Mouse (Mus musculus) forebrain, embryonic 15.5 days (tissue): Measurements from ENCODE around the gene Psmb4. TPM values are rescaled to one million over a fixed set of nuclear protein-coding genes. Genes with fewer than 3 reads are reported as not detected.

Source experiments
- ATAC-seq: fragments of 200-750 bp; cut with Nextera tagmentation; replicated peaks from 2 replicates; pipeline ENCODE4 v1.8.0; 2017; ENCODE audit warnings: mild to moderate bottlenecking, moderate TSS enrichment, moderate library complexity
- H3K27ac ChIP-seq: fragments of 300-500 bp; sonication (generic); replicated peaks from 2 replicates; pipeline ENCODE4 v1.5.1; 2015; ENCODE audit warnings: mild to moderate bottlenecking, inconsistent platforms
- H3K27me3 ChIP-seq: fragments of 300-500 bp; sonication (generic); 2 replicates; pipeline ENCODE4 v1.6.1; 2015; ENCODE audit warnings: inconsistent platforms
- H3K36me3 ChIP-seq: fragments of 300-500 bp; sonication (generic); 2 replicates; pipeline ENCODE4 v1.6.1; 2015; ENCODE audit warnings: mild to moderate bottlenecking, inconsistent platforms
- H3K4me1 ChIP-seq: fragments of 300-500 bp; sonication (generic); 2 replicates; pipeline ENCODE4 v1.6.1; 2015; ENCODE audit warnings: inconsistent platforms
- H3K4me2 ChIP-seq: fragments of 300-500 bp; sonication (generic); replicated peaks from 2 replicates; pipeline ENCODE4 v1.6.1; 2015; ENCODE audit warnings: mild to moderate bottlenecking, inconsistent platforms
- H3K4me3 ChIP-seq: fragments of 300-500 bp; sonication (generic); 2 replicates; pipeline ENCODE4 v1.5.1; 2015; ENCODE audit warnings: mild to moderate bottlenecking, inconsistent platforms
- H3K9ac ChIP-seq: fragments of 300-500 bp; sonication (generic); replicated peaks from 2 replicates; pipeline ENCODE4 v1.6.1; 2015; ENCODE audit warnings: mild to moderate bottlenecking, inconsistent platforms
- H3K9me3 ChIP-seq: fragments of 300-500 bp; sonication (generic); 2 replicates; pipeline ENCODE4 v1.6.1; 2016; ENCODE audit warnings: inconsistent platforms
- WGBS: fragments of 180-500 bp; shearing (Covaris S2); methylation state at CpG from one replicate; pipeline ENCODE4 v1.1.7; 2015; ENCODE audit warnings: mixed read lengths; 5-methylcytosine and 5-hydroxymethylcytosine counted together
- polyA plus RNA-seq: library from polyadenylated mRNA; unstranded; fragments of >200 nt; fragmentation: Nextera tagmentation; extraction: Ambion mirVana; gene quantifications from 2 replicates; pipeline ENCODE4 v1.2.1, GENCODE M21; 2015

The Psmb4 gene
- polyA plus RNA-seq, 1 experiment from 2014 or later, result 380 TPM

GRCm38 (mm10) chr3:94888595-94888994 lies 1.8 kb upstream of the Psmb4 start:
- Histone ChIP-seq H3K9me3 (no peaks in the 10 kb centered on the region), H3K9ac (no peak overlapping the region), H3K4me3 (no peak overlapping the region), H3K27ac (no peak overlapping the region), H3K4me2 (no peak overlapping the region), H3K4me1 (peaks cover 19% of the 10 kb centered on the region), H3K36me3 (peaks cover 15% of the 10 kb centered on the region), H3K27me3 (no peaks in the 10 kb centered on the region)
- ATAC-seq, result no peak

DNA sequence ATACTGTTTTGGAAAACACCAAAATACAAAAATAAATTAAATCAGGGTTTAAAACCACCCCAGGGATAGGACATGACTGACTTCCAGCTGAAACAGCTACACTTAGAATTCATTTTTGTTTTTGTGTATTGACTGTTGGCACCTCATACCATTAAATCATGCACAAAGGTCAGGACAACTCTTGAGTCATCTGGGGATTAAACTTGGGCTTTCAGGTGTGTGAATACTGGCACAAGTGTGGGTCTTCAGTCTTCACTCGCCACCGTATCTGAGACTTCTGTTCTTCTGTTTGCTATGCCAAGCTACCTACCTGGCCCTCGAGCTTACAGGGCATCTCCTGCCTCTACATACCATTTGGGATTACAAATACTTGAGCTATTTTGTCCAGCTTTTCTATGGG lies 4.2 kb downstream of the Psmb4 start:
- peaks cover 19% of the 10 kb centered on the region for H3K4me1 ChIP-seq
- H3K36me3 ChIP-seq, result peaks cover 69% of the 10 kb centered on the region
- H3K27ac ChIP-seq, result no peak overlapping the region
- H3K27me3 ChIP-seq, result no peaks in the 10 kb centered on the region
- no peak for ATAC-seq
- H3K9ac ChIP-seq, result no peak overlapping the region
- H3K9me3 ChIP-seq, result no peaks in the 10 kb centered on the region
- WGBS, result 90% methylated on average over 3 of the region's 3 CpGs
- no peak overlapping the region for H3K4me3 ChIP-seq
- H3K4me2 ChIP-seq, result no peak overlapping the region

DNA sequence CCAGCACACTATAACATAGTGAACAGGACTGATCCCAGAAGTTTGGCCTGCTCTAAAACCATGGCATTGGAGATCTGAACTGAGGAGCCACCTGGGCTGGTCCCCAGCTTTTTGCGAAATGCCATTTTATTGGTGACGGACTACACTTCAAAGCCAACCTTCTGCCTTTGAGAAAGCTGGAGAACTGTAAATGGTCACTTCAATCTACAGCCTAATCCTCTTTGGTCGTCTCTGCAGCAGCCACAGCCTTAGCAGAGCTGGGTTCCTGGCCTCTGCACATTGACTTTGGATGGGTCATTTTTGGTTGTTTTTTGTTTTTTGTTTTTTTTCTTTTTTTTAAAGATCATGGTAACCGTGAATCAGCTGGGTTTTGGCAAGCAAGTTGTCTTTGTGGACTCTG lies 4.9 kb downstream of the Psmb4 start:
- peaks cover 13% of the 10 kb centered on the region for H3K4me1 ChIP-seq
- H3K36me3 ChIP-seq, result peaks cover 77% of the 10 kb centered on the region
- ATAC-seq, result no peak
- H3K9ac ChIP-seq, result no peak overlapping the region
- H3K27ac ChIP-seq, result no peak overlapping the region
- no peaks in the 10 kb centered on the region for H3K27me3 ChIP-seq
- no peaks in the 10 kb centered on the region for H3K9me3 ChIP-seq
- no peak overlapping the region for H3K4me3 ChIP-seq
- no peak overlapping the region for H3K4me2 ChIP-seq
- 68% methylated on average over 4 of the region's 4 CpGs for WGBS

DNA sequence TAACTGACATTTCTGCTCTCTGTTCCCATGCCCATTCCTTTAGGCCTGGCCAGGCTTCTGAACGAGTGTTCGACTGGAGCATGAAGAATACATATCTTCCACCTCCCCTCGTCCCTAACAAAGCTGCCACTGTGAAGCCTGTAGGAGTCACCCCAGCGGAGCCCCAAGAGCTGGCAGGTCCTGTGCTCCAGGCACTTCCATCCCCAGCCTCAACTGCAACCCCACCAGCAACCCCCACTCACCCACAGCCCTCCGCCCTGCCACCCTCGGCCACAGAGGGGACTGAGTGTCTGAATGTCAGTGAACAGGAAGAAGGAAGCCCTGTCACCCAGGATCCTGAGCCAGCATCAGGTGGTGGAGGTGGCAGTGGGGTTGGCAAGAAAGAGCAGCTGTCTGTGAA lies 8.1 kb downstream of the Psmb4 start:
- Histone ChIP-seq H3K4me2 (no peak overlapping the region), H3K27ac (no peak overlapping the region), H3K27me3 (no peaks in the 10 kb centered on the region), H3K9me3 (no peaks in the 10 kb centered on the region), H3K36me3 (peaks cover 94% of the 10 kb centered on the region), H3K4me3 (no peak overlapping the region), H3K4me1 (no peaks in the 10 kb centered on the region), H3K9ac (no peak overlapping the region)
- no peak for ATAC-seq
- 91% methylated on average over 6 of the region's 6 CpGs for WGBS

DNA sequence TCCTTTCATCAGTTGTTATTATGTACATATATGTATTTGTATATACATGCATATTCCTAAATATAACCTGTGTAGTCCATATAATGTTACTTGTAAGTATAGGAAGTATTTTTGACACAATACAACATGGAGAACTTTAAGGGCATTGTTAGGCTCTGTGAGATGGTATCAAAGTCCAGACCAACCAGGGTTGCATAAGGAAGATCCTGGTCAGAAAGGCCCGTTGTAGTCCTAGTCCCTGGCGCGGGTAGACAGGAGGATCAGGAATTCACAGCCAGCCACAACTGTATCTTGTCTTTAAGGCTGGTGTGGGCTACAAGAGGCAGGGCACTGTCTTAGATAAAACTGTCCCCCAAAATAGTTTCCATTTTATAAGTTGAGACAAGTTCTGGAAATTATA lies 17.8 kb downstream of the Psmb4 start:
- Histone ChIP-seq H3K9ac (no peak overlapping the region), H3K4me3 (no peak overlapping the region), H3K4me1 (no peaks in the 10 kb centered on the region), H3K27me3 (no peaks in the 10 kb centered on the region), H3K36me3 (peaks cover 79% of the 10 kb centered on the region), H3K4me2 (no peak overlapping the region), H3K9me3 (no peaks in the 10 kb centered on the region), H3K27ac (no peak overlapping the region)
- 96% methylated on average over 3 of the region's 3 CpGs for WGBS
- no peak for ATAC-seq

DNA sequence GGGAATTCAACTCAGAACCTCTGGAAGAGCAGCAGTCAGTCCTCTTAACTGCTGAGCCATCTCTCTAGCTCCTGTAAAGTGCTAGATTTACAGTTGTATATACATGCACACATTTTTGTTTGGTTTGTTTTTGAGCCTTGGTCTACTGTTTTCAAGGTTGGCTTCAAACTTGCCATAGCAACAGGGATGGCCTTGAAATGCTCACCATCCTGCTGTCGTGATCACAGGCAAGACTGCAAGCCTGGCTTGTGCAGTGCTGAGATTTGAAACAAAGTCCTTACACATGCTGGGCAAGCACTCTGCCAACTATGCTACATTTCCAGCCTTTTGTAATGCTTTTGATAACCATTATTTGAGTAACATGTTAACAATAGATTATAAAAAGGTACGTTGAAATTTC lies 27.3 kb downstream of the Psmb4 start:
- no peaks in the 10 kb centered on the region for H3K4me1 ChIP-seq
- H3K36me3 ChIP-seq, result peaks cover 70% of the 10 kb centered on the region
- WGBS, result 75% methylated on average over 2 of the region's 2 CpGs
- ATAC-seq, result no peak
- no peak overlapping the region for H3K4me2 ChIP-seq
- H3K27me3 ChIP-seq, result no peaks in the 10 kb centered on the region
- H3K27ac ChIP-seq, result no peak overlapping the region
- H3K9me3 ChIP-seq, result no peaks in the 10 kb centered on the region
- H3K4me3 ChIP-seq, result no peak overlapping the region
- no peak overlapping the region for H3K9ac ChIP-seq

DNA sequence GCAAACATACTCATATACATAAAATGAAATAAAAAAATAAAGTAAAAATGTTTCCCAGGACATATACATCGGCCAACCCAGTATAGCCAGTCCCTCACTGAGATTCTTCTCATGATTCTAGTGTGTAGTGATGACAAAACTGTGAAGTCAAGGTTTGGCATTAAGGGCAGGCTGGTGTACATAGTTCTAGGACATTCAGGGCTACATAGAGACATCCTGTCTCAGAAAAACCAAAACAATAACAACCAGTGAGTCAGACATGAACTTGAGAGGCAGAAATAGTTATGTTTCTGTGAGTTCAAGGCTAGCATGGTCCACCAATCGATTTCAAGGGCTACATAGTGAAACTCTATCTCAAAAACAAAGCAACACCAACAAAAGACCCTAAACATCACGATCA lies 34.5 kb downstream of the Psmb4 start:
- no peak overlapping the region for H3K9ac ChIP-seq
- H3K9me3 ChIP-seq, result no peaks in the 10 kb centered on the region
- no peak for ATAC-seq
- WGBS, result 85% methylated on average over 3 of the region's 3 CpGs
- H3K36me3 ChIP-seq, result peaks cover 30% of the 10 kb centered on the region
- H3K4me3 ChIP-seq, result no peak overlapping the region
- no peaks in the 10 kb centered on the region for H3K27me3 ChIP-seq
- H3K27ac ChIP-seq, result no peak overlapping the region
- no peak overlapping the region for H3K4me2 ChIP-seq
- H3K4me1 ChIP-seq, result peaks cover 5% of the 10 kb centered on the region; the same call in 1 of the 2 replicates

DNA sequence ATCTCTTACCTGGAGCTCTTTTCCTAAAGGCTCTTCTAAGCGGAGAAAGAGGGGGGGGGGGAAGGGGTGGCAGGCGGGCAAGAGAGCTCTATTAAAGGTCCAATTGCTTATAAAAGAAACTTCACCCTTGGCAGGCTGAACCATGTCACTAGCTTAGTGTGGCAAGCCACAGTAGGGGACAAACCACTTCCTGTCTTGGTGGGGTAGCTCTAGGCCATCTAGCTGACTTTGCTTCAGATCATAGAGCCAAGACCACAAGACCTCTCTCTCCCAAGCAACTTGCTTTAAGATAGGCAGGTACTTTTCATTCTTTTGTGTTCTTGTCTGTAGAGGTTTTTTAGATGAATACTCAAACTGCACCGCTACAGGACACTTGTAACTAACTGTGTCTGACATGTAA lies 35.0 kb downstream of the Psmb4 start:
- H3K27me3 ChIP-seq, result no peaks in the 10 kb centered on the region
- 77% methylated on average over 3 of the region's 3 CpGs for WGBS
- peaks cover 25% of the 10 kb centered on the region for H3K36me3 ChIP-seq
- ATAC-seq, result no peak
- H3K9ac ChIP-seq, result no peak overlapping the region
- no peak overlapping the region for H3K4me2 ChIP-seq
- peaks cover 9% of the 10 kb centered on the region; the same call in 1 of the 2 replicates for H3K4me1 ChIP-seq
- no peak overlapping the region for H3K4me3 ChIP-seq
- H3K9me3 ChIP-seq, result no peaks in the 10 kb centered on the region
- no peak overlapping the region for H3K27ac ChIP-seq

- H3K4me2 ChIP-seq, result no peak overlapping the region
- no peak overlapping the region for H3K27ac ChIP-seq
- WGBS, result 10% methylated on average over 1 of the region's 1 CpGs
- peaks cover 14% of the 10 kb centered on the region for H3K4me1 ChIP-seq
- 0 out of 2 replicates have a peak, but pooled peaks have one; percentile 38 for ATAC-seq
- no peaks in the 10 kb centered on the region for H3K27me3 ChIP-seq
- no peak overlapping the region for H3K4me3 ChIP-seq
- H3K9ac ChIP-seq, result no peak overlapping the region
- H3K9me3 ChIP-seq, result no peaks in the 10 kb centered on the region
- peaks cover 6% of the 10 kb centered on the region for H3K36me3 ChIP-seq
These were observed 37.4 kb downstream of the Psmb4 start for GRCm38 (mm10) chr3:94849338-94849737.

GRCm38 (mm10) chr3:94847382-94847781 lies 39.4 kb downstream of the Psmb4 start:
- no peaks in the 10 kb centered on the region for H3K9me3 ChIP-seq
- H3K27ac ChIP-seq, result peak overlapping the region; percentile 23
- ATAC-seq, result no peak
- H3K4me1 ChIP-seq, result peaks cover 14% of the 10 kb centered on the region
- no peak overlapping the region for H3K4me3 ChIP-seq
- no peak overlapping the region for H3K4me2 ChIP-seq
- H3K9ac ChIP-seq, result no peak overlapping the region
- H3K36me3 ChIP-seq, result no peaks in the 10 kb centered on the region
- WGBS, result 90% methylated on average over 2 of the region's 2 CpGs
- H3K27me3 ChIP-seq, result no peaks in the 10 kb centered on the region

GRCm38 (mm10) chr3:94839101-94839500 lies 47.7 kb downstream of the Psmb4 start:
- Histone ChIP-seq H3K4me1 (peaks cover 34% of the 10 kb centered on the region), H3K4me2 (peak overlapping the region; percentile 84), H3K9ac (peak overlapping the region; percentile 97), H3K4me3 (peak overlapping the region; percentile 80), H3K9me3 (no peaks in the 10 kb centered on the region), H3K27me3 (no peaks in the 10 kb centered on the region), H3K36me3 (no peaks in the 10 kb centered on the region), H3K27ac (peak overlapping the region; percentile 100)
- no peak for ATAC-seq
- 68% methylated on average over 5 of the region's 5 CpGs for WGBS

DNA sequence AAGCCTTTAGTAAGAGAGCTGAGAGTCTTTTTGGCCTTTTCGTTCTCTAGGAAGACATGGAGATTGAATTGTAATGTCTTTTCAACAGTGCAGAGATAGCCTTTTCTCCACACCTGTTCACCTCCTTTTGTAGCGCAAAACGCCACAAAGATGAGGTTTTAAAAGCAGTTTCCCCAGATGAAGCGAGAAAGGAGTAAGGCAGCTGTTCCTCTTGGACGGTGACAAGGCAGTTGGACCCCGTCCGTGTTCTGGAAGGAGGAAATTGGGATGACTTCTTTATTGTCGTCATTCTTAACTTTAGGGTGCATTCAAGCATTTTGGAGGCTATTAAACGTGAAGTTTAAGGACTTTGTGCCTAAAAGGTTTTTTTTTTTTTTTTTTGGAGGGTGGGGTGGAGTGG lies 48.1 kb downstream of the Psmb4 start:
- Histone ChIP-seq H3K27ac (peak overlapping the region; percentile 100), H3K27me3 (no peaks in the 10 kb centered on the region), H3K4me3 (peak overlapping the region; percentile 80), H3K4me1 (peaks cover 34% of the 10 kb centered on the region), H3K36me3 (no peaks in the 10 kb centered on the region), H3K9me3 (no peaks in the 10 kb centered on the region), H3K9ac (peak overlapping the region; percentile 97), H3K4me2 (peak overlapping the region; percentile 84)
- WGBS, result 7% methylated on average over 9 of the region's 9 CpGs
- ATAC-seq, result no peak

GRCm38 (mm10) chr3:94837959-94838496 lies 48.7 kb downstream of the Psmb4 start:
- peak overlapping the region; percentile 80 for H3K4me3 ChIP-seq
- under 1% methylated on average over 33 of the region's 62 CpGs for WGBS

More at GRCm38 (mm10) chr3:94837959-94838496, 48.7 kb downstream of the Psmb4 start:
- Histone ChIP-seq H3K4me1 (peaks cover 34% of the 10 kb centered on the region), H3K9me3 (no peaks in the 10 kb centered on the region), H3K27me3 (no peaks in the 10 kb centered on the region), H3K36me3 (no peaks in the 10 kb centered on the region), H3K4me2 (peak overlapping the region; percentile 84), H3K27ac (peak overlapping the region; percentile 100), H3K9ac (peak overlapping the region; percentile 97)
- ATAC-seq, result peak; percentile 79
